Mouse (Mus musculus): ENCODE measurements around the gene Gm10842.
"Not testable (repeated sequence)": the region's sequence is repeated elsewhere in the genome, so short reads cannot be mapped to it uniquely, and the experiment has no call there.

Gm10842 gene

GRCm38 (mm10) chr11:105146593-105146992 lies at the start of gene Gm10842:
Gene Gm10842, plus strand, starts transcription at chr11:105146893.
- in situ Hi-C loops (cut with MboI, MseI): no loop called here

- in situ Hi-C loops (cut with MboI, MseI): not testable (repeated sequence)
These were observed 34.2 kb upstream of the Gm10842 start for GRCm38 (mm10) chr11:105112448-105112847.

- in situ Hi-C loops (cut with MboI, MseI): no loop called here
These were observed 28.9 kb upstream of the Gm10842 start for GRCm38 (mm10) chr11:105117814-105118213.

GRCm38 (mm10) chr11:105120551-105121061 lies 26.1 kb upstream of the Gm10842 start:
- in situ Hi-C loops (cut with MboI, MseI): no loop called here

- in situ Hi-C loops (cut with MboI, MseI): not testable (repeated sequence)
These were observed 24.9 kb upstream of the Gm10842 start for GRCm38 (mm10) chr11:105121792-105122191.

GRCm38 (mm10) chr11:105123986-105124385 lies 22.7 kb upstream of the Gm10842 start:
- in situ Hi-C loops (cut with MboI, MseI): no loop called here

GRCm38 (mm10) chr11:105125735-105126519 lies 20.8 kb upstream of the Gm10842 start, which contains the start of gene Mettl2:
Gene Mettl2, plus strand, starts transcription at chr11:105126425.
- in situ Hi-C loops (cut with MboI, MseI): no loop called here

GRCm38 (mm10) chr11:105126520-105127029 lies 20.1 kb upstream of the Gm10842 start:
- in situ Hi-C loops (cut with MboI, MseI): no loop called here

- in situ Hi-C loops (cut with MboI, MseI): no loop called here
These were observed 11.0 kb upstream of the Gm10842 start for GRCm38 (mm10) chr11:105135692-105136091.

- in situ Hi-C loops (cut with MboI, MseI): not testable (repeated sequence)
These were observed 9.4 kb upstream of the Gm10842 start for GRCm38 (mm10) chr11:105137255-105137654.

GRCm38 (mm10) chr11:105140512-105140911 lies 6.2 kb upstream of the Gm10842 start:
- in situ Hi-C loops (cut with MboI, MseI): loop anchor here (5.0 kb wide), 1 partner anchor 37 kb away; the partner anchor contains the start of gene Tlk2

GRCm38 (mm10) chr11:105141115-105141514 lies 5.6 kb upstream of the Gm10842 start:
- in situ Hi-C loops (cut with MboI, MseI): loop anchor here (5.0 kb wide), 1 partner anchor 36 kb away; the partner anchor contains the start of gene Tlk2

- in situ Hi-C loops (cut with MboI, MseI): loop anchor here (5.0 kb wide), 1 partner anchor 34 kb away; the partner anchor contains the start of gene Tlk2
These were observed 3.1 kb upstream of the Gm10842 start for GRCm38 (mm10) chr11:105143564-105143963.

- in situ Hi-C loops (cut with MboI, MseI): loop anchor here (5.0 kb wide), 1 partner anchor 33 kb away; the partner anchor contains the start of gene Tlk2
These were observed 2.6 kb upstream of the Gm10842 start for GRCm38 (mm10) chr11:105144084-105144483.

GRCm38 (mm10) chr11:105144508-105145210 lies 2.0 kb upstream of the Gm10842 start:
- in situ Hi-C loops (cut with MboI, MseI): loop anchor here (5.0 kb wide), 1 partner anchor 33 kb away; the partner anchor contains the start of gene Tlk2

GRCm38 (mm10) chr11:105145211-105145610 lies 1.5 kb upstream of the Gm10842 start:
- in situ Hi-C loops (cut with MboI, MseI): no loop called here

GRCm38 (mm10) chr11:105149353-105149752 lies 2.7 kb downstream of the Gm10842 start:
- in situ Hi-C loops (cut with MboI, MseI): no loop called here

- in situ Hi-C loops (cut with MboI, MseI): no loop called here
These were observed 3.1 kb downstream of the Gm10842 start for GRCm38 (mm10) chr11:105149766-105150165.

GRCm38 (mm10) chr11:105150691-105151090 lies 4.0 kb downstream of the Gm10842 start:
- in situ Hi-C loops (cut with MboI, MseI): no loop called here

GRCm38 (mm10) chr11:105151226-105152016 lies 4.7 kb downstream of the Gm10842 start:
- in situ Hi-C loops (cut with MboI, MseI): no loop called here

- in situ Hi-C loops (cut with MboI, MseI): no loop called here
These were observed 5.3 kb downstream of the Gm10842 start for GRCm38 (mm10) chr11:105152017-105152300.
